Mouse (Mus musculus): Measurements from ENCODE around the gene Oaz2.

The Oaz2 gene

GRCm38 (mm10) chr9:65667701-65668100, at the start of gene Oaz2:
TSS of gene Oaz2 (plus strand) at chr9:65668001.
- no peak for DNase-seq (ENCODE audit: low read depth)

GRCm38 (mm10) chr9:65619311-65619710, 48.5 kb upstream of the Oaz2 start:
- DNase-seq (ENCODE audit: low read depth): no peak

- DNase-seq (ENCODE audit: low read depth): no peak
Measured at GRCm38 (mm10) chr9:65621196-65621595, 46.6 kb upstream of the Oaz2 start.

GRCm38 (mm10) chr9:65621666-65622065, 46.1 kb upstream of the Oaz2 start:
- no peak for DNase-seq (ENCODE audit: low read depth)

- no peak for DNase-seq (ENCODE audit: low read depth)
Measured at GRCm38 (mm10) chr9:65622826-65623225, 45.0 kb upstream of the Oaz2 start.

- DNase-seq (ENCODE audit: low read depth): no peak
Measured at GRCm38 (mm10) chr9:65624266-65624665, 43.5 kb upstream of the Oaz2 start.

- DNase-seq (ENCODE audit: low read depth): no peak
Measured at GRCm38 (mm10) chr9:65629025-65629766, 38.6 kb upstream of the Oaz2 start, which contains the start of gene Rbpms2. TSS of gene Rbpms2 (plus strand) at chr9:65629648.

GRCm38 (mm10) chr9:65629767-65630630, 37.8 kb upstream of the Oaz2 start:
- no peak for DNase-seq (ENCODE audit: low read depth)

- DNase-seq (ENCODE audit: low read depth): no peak
Measured at GRCm38 (mm10) chr9:65630631-65631353, 37.0 kb upstream of the Oaz2 start.

GRCm38 (mm10) chr9:65631354-65632021, 36.3 kb upstream of the Oaz2 start:
- DNase-seq (ENCODE audit: low read depth): no peak

GRCm38 (mm10) chr9:65635766-65636165, 32.0 kb upstream of the Oaz2 start:
- DNase-seq (ENCODE audit: low read depth): no peak

GRCm38 (mm10) chr9:65636926-65637325, 30.9 kb upstream of the Oaz2 start:
- DNase-seq (ENCODE audit: low read depth): no peak

GRCm38 (mm10) chr9:65639065-65639464, 28.7 kb upstream of the Oaz2 start:
- DNase-seq (ENCODE audit: low read depth): no peak

GRCm38 (mm10) chr9:65640838-65641410, 26.9 kb upstream of the Oaz2 start:
- no peak for DNase-seq (ENCODE audit: low read depth)

- peak; percentile 33 for DNase-seq (ENCODE audit: low read depth)
Measured at GRCm38 (mm10) chr9:65641446-65642052, 26.3 kb upstream of the Oaz2 start.

GRCm38 (mm10) chr9:65642546-65642945, 25.3 kb upstream of the Oaz2 start:
- no peak for DNase-seq (ENCODE audit: low read depth)

GRCm38 (mm10) chr9:65644960-65645359, 22.8 kb upstream of the Oaz2 start:
- no peak for DNase-seq (ENCODE audit: low read depth)

GRCm38 (mm10) chr9:65645984-65646383, 21.8 kb upstream of the Oaz2 start:
- DNase-seq (ENCODE audit: low read depth): no peak

GRCm38 (mm10) chr9:65646782-65647181, 21.0 kb upstream of the Oaz2 start:
- no peak for DNase-seq (ENCODE audit: low read depth)

- DNase-seq (ENCODE audit: low read depth): no peak
Measured at GRCm38 (mm10) chr9:65648730-65649129, 19.1 kb upstream of the Oaz2 start.

GRCm38 (mm10) chr9:65649997-65650396, 17.8 kb upstream of the Oaz2 start:
- no peak for DNase-seq (ENCODE audit: low read depth)
